Mouse (Mus musculus) liver, embryonic 14.5 days (tissue): ENCODE data around the gene Polr1c.

Experiments used
- CTCF ChIP-seq: IDR thresholded peaks from 2 replicates; pipeline ENCODE4 v1.5.1; 2016; ENCODE audit warnings: antibody characterized with exemption, low read depth, control low read depth
- EP300 ChIP-seq: IDR thresholded peaks from 2 replicates; pipeline ENCODE4 v1.6.1; 2016; ENCODE audit warnings: antibody characterized with exemption, low read depth

- no peak for TF ChIP-seq CTCF
- TF ChIP-seq EP300: no peak
Measured at GRCm38 (mm10) chr17:46203078-46203477, 44.8 kb downstream of the Polr1c start.
